Mouse (Mus musculus): ENCODE measurements at regions not wholly inside any gene's neighbourhood (a gene's known extent, or its start where the extent isn't known, plus 50 kb on each side); places are given as distances from the start of the nearest gene placed in this dataset.

DNA sequence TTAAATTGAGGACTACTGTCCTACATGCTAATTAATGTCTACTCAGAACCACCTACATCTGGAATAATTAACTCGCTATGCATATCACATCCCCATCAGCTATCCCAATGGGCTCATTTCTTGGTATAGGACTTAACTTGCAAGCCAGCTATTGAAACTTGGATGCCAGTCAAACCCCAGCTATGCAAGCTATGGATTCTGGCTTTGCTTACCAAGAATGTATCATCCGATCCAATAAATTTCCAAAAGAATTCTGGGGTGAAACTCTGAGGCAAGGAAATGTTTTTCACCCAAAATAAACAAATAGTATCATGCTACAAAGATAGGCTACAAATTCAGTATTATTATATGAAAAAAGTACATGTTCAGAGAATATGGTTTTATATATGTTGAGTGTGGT lies 392.8 kb upstream of the Adamts5 start:
- no peaks in the 10 kb centered on the region for H3K9me3 ChIP-seq (ENCODE audit: control insufficient read depth, low read length)
- no peak overlapping the region for H3K4me2 ChIP-seq (ENCODE audit: low read depth)
- no peak for ATAC-seq (ENCODE audit: insufficient read depth)
- H3K27ac ChIP-seq, result no peak overlapping the region
- H3K36me3 ChIP-seq (replicated peaks; ENCODE audit: control insufficient read depth, insufficient read depth, low read depth), result no peaks in the 10 kb centered on the region
- no peaks in the 10 kb centered on the region for H3K27me3 ChIP-seq (ENCODE audit: control insufficient read depth, insufficient read depth, low read length)
- no peak overlapping the region for H3K4me3 ChIP-seq (ENCODE audit: insufficient read depth in 1 of 2, low read depth in 2 of 2, low read length in 2 of 2)
- no peaks in the 10 kb centered on the region for H3K4me1 ChIP-seq (replicated peaks; ENCODE audit: control insufficient read depth in 2 of 2, insufficient read depth in 2 of 2, low read length in 1 of 2)
- no peak for TF ChIP-seq CTCF (IDR thresholded peaks at IDR 0.05; ENCODE audit: low read depth)
- TF ChIP-seq EP300 (IDR thresholded peaks at IDR 0.05; ENCODE audit: low read depth), result no peak
- 59% methylated on average over 2 of the region's 2 CpGs for WGBS (ENCODE audit: insufficient replicate concordance)
- DNase-seq (ENCODE audit: low read depth in 3 of 3, low spot score in 3 of 3), result no peak
- H3K9ac ChIP-seq (replicated peaks), result no peak overlapping the region

- WGBS (ENCODE audit: insufficient replicate concordance), result 69% methylated on average over 2 of the region's 2 CpGs
- H3K27ac ChIP-seq, result no peak overlapping the region
- no peaks in the 10 kb centered on the region for H3K4me1 ChIP-seq (replicated peaks; ENCODE audit: control insufficient read depth in 2 of 2, insufficient read depth in 2 of 2, low read length in 1 of 2)
- no peaks in the 10 kb centered on the region for H3K9me3 ChIP-seq (ENCODE audit: control insufficient read depth, low read length)
- H3K27me3 ChIP-seq (ENCODE audit: control insufficient read depth, insufficient read depth, low read length), result no peaks in the 10 kb centered on the region
- ATAC-seq (ENCODE audit: insufficient read depth) (no peak), DNase-seq (ENCODE audit: low read depth in 3 of 3, low spot score in 3 of 3) (no peak)
- no peak overlapping the region for H3K9ac ChIP-seq (replicated peaks)
- H3K36me3 ChIP-seq (replicated peaks; ENCODE audit: control insufficient read depth, insufficient read depth, low read depth), result no peaks in the 10 kb centered on the region
- no peak overlapping the region for H3K4me3 ChIP-seq (ENCODE audit: insufficient read depth in 1 of 2, low read depth in 2 of 2, low read length in 2 of 2)
- H3K4me2 ChIP-seq (ENCODE audit: low read depth), result no peak overlapping the region
- no peak for TF ChIP-seq CTCF (IDR thresholded peaks at IDR 0.05; ENCODE audit: low read depth)
- no peak for TF ChIP-seq EP300 (IDR thresholded peaks at IDR 0.05; ENCODE audit: low read depth)
Measured at GRCm38 (mm10) chr16:86281326-86281725, 379.7 kb upstream of the Adamts5 start.

GRCm38 (mm10) chr16:86277031-86277430 lies 375.4 kb upstream of the Adamts5 start:
- DNase-seq (ENCODE audit: low read depth in 3 of 3, low spot score in 3 of 3) (no peak), ATAC-seq (ENCODE audit: insufficient read depth) (no peak)
- Histone ChIP-seq H3K9me3 (ENCODE audit: control insufficient read depth, low read length) (no peaks in the 10 kb centered on the region), H3K27me3 (ENCODE audit: control insufficient read depth, insufficient read depth, low read length) (no peaks in the 10 kb centered on the region), H3K9ac (replicated peaks) (no peak overlapping the region), H3K4me3 (ENCODE audit: insufficient read depth in 1 of 2, low read depth in 2 of 2, low read length in 2 of 2) (no peak overlapping the region), H3K27ac (no peak overlapping the region), H3K4me2 (ENCODE audit: low read depth) (no peak overlapping the region), H3K4me1 (replicated peaks; ENCODE audit: control insufficient read depth in 2 of 2, insufficient read depth in 2 of 2, low read length in 1 of 2) (no peaks in the 10 kb centered on the region), H3K36me3 (replicated peaks; ENCODE audit: control insufficient read depth, insufficient read depth, low read depth) (no peaks in the 10 kb centered on the region)
- TF ChIP-seq CTCF (IDR thresholded peaks at IDR 0.05; ENCODE audit: low read depth), result no peak
- no peak for TF ChIP-seq EP300 (IDR thresholded peaks at IDR 0.05; ENCODE audit: low read depth)
- 71% methylated on average over 1 of the region's 1 CpGs for WGBS (ENCODE audit: insufficient replicate concordance)

DNA sequence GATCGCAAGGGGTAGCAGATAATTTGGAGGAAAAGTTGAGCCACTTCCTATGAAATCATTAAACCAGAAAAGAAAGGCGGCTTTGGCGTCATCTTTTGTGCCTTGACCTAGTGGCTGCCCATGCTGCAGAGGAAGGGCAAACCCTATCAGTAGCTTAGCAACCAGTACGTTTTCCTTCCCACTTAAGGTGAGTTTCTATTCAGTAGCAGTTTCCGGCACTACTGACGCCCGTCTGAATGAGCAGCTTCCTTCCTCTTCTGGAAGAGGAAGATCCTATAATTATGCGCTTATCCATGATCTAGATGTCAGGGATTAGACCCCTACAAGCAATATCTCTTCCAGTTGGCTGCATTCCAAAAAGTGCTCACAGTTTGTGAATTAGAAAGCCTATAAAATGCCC lies 360.0 kb upstream of the Adamts5 start:
- Histone ChIP-seq H3K27me3 (ENCODE audit: control insufficient read depth, insufficient read depth, low read length) (no peaks in the 10 kb centered on the region), H3K9ac (replicated peaks) (no peak overlapping the region), H3K4me3 (ENCODE audit: insufficient read depth in 1 of 2, low read depth in 2 of 2, low read length in 2 of 2) (no peak overlapping the region), H3K27ac (no peak overlapping the region), H3K4me2 (ENCODE audit: low read depth) (no peak overlapping the region), H3K36me3 (replicated peaks; ENCODE audit: control insufficient read depth, insufficient read depth, low read depth) (no peaks in the 10 kb centered on the region), H3K9me3 (ENCODE audit: control insufficient read depth, low read length) (no peaks in the 10 kb centered on the region), H3K4me1 (replicated peaks; ENCODE audit: control insufficient read depth in 2 of 2, insufficient read depth in 2 of 2, low read length in 1 of 2) (no peaks in the 10 kb centered on the region)
- WGBS (ENCODE audit: insufficient replicate concordance), result 5% methylated on average over 8 of the region's 8 CpGs
- no peak for DNase-seq (ENCODE audit: low read depth in 3 of 3, low spot score in 3 of 3)
- ATAC-seq (ENCODE audit: insufficient read depth), result no peak
- no peak for TF ChIP-seq CTCF (IDR thresholded peaks at IDR 0.05; ENCODE audit: low read depth)
- TF ChIP-seq EP300 (IDR thresholded peaks at IDR 0.05; ENCODE audit: low read depth), result no peak

GRCm38 (mm10) chr16:86252630-86253029 lies 351.0 kb upstream of the Adamts5 start:
- H3K36me3 ChIP-seq (replicated peaks; ENCODE audit: control insufficient read depth, insufficient read depth, low read depth), result no peaks in the 10 kb centered on the region
- H3K9ac ChIP-seq (replicated peaks), result no peak overlapping the region
- no peaks in the 10 kb centered on the region for H3K4me1 ChIP-seq (replicated peaks; ENCODE audit: control insufficient read depth in 2 of 2, insufficient read depth in 2 of 2, low read length in 1 of 2)
- no peak for DNase-seq (ENCODE audit: low read depth in 3 of 3, low spot score in 3 of 3)
- no peak for ATAC-seq (ENCODE audit: insufficient read depth)
- no peaks in the 10 kb centered on the region for H3K27me3 ChIP-seq (ENCODE audit: control insufficient read depth, insufficient read depth, low read length)
- H3K27ac ChIP-seq, result no peak overlapping the region
- no peak overlapping the region for H3K4me2 ChIP-seq (ENCODE audit: low read depth)
- no peaks in the 10 kb centered on the region for H3K9me3 ChIP-seq (ENCODE audit: control insufficient read depth, low read length)
- no peak for TF ChIP-seq CTCF (IDR thresholded peaks at IDR 0.05; ENCODE audit: low read depth)
- no peak overlapping the region for H3K4me3 ChIP-seq (ENCODE audit: insufficient read depth in 1 of 2, low read depth in 2 of 2, low read length in 2 of 2)

- no peaks in the 10 kb centered on the region for H3K36me3 ChIP-seq (replicated peaks; ENCODE audit: control insufficient read depth, insufficient read depth, low read depth)
- no peaks in the 10 kb centered on the region for H3K27me3 ChIP-seq (ENCODE audit: control insufficient read depth, insufficient read depth, low read length)
- no peak overlapping the region for H3K4me3 ChIP-seq (ENCODE audit: insufficient read depth in 1 of 2, low read depth in 2 of 2, low read length in 2 of 2)
- DNase-seq (ENCODE audit: low read depth in 3 of 3, low spot score in 3 of 3) (no peak), ATAC-seq (ENCODE audit: insufficient read depth) (no peak)
- WGBS (ENCODE audit: insufficient replicate concordance), result 74% methylated on average over 6 of the region's 6 CpGs
- TF ChIP-seq CTCF (IDR thresholded peaks at IDR 0.05; ENCODE audit: low read depth) (no peak), EP300 (IDR thresholded peaks at IDR 0.05; ENCODE audit: low read depth) (no peak)
- H3K9ac ChIP-seq (replicated peaks), result no peak overlapping the region
- H3K27ac ChIP-seq, result no peak overlapping the region
- H3K4me1 ChIP-seq (replicated peaks; ENCODE audit: control insufficient read depth in 2 of 2, insufficient read depth in 2 of 2, low read length in 1 of 2), result no peaks in the 10 kb centered on the region
- no peak overlapping the region for H3K4me2 ChIP-seq (ENCODE audit: low read depth)
- no peaks in the 10 kb centered on the region for H3K9me3 ChIP-seq (ENCODE audit: control insufficient read depth, low read length)
Measured at GRCm38 (mm10) chr16:86250021-86250420, 348.4 kb upstream of the Adamts5 start.

All from liver, embryonic 14.5 days (tissue).